Comparison of ENCODE assay signal across 18 mouse cellular contexts in the genomic region with DNA sequence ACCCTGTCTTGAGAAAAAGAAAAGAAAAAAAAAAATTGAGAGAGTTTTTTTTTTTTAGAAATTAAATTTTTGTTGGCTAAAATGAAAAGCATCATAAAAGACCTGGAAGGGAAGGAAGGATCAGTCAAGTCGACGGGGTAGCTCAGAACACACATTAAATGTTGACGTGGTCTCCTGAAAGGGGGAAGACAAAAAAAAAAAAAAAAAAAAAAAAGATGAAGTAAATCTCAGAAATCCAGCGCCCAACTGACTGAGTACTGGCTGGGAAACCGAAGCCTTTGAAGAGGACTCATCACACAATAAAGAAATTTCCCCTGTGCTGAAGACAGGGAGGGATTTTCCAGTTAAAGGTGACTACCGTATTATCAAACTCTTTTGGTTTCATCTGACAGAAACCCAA.
DNase-seq lines count a peak whose midpoint lies in the region; ATAC-seq and TF ChIP-seq lines count a peak whose summit lies in the region.
"Had no signal": no experiment of that assay in that cellular context is flagged by ENCODE, and none has a peak within 500 bp of the region (broad histone marks: within the 10 kb centered on the region; RNA-seq: fewer than 3 reads in every experiment).

No protein-coding gene starts in this region.

- no peak for ATAC-seq in erythroblast, adult 5-6 weeks (replicated peaks; ENCODE audit: low FRiP score, poor library complexity, severe bottlenecking)
- ATAC-seq: forebrain, embryonic 14.5 days; forebrain, embryonic 16.5 days had no signal

- peak; percentile 47 for DNase-seq in A20 (ENCODE audit: low read depth, low spot score)
- DNase-seq in CD4-positive helper T cell, adult 2 months (ENCODE audit: low read depth, low spot score) = peak; percentile 41
- peak; percentile 34 for DNase-seq in brain, embryonic 14.5 days (ENCODE audit: low read depth)
- peak; percentile 25 for DNase-seq in naive thymus-derived CD4-positive, alpha-beta T cell, adult 2 months (ENCODE audit: low read depth)
- no peak for DNase-seq in layer of hippocampus, postnatal 25 days (ENCODE audit: extremely low spot score in 1 of 2, low spot score in 1 of 2)
- DNase-seq in kidney, postnatal 14 days = no peak
- no peak for DNase-seq in left cerebral cortex, adult 9 months (ENCODE audit: low spot score in 2 of 2)
- DNase-seq: adrenal gland, adult 2 months; adrenal gland, postnatal 10 days; adrenal gland, postnatal 25 days; cerebellum, adult 11-12 months; cerebellum, adult 2 months; cerebellum, adult 9-10 months; cerebellum, postnatal 10 days; cerebellum, postnatal 25 days had no signal

- no peak for TF ChIP-seq POLR2A in brain, embryonic 14.5 days (IDR thresholded peaks at IDR 0.05; ENCODE audit: borderline replicate concordance, extremely low read depth, insufficient read depth, insufficient read length, poor library complexity, severe bottlenecking)

- TF ChIP-seq CTCF in brain, embryonic 14.5 days (IDR thresholded peaks at IDR 0.05; ENCODE audit: borderline replicate concordance, extremely low read depth, insufficient read depth, insufficient read length) = no peak

Comparison
In these comparisons a context has a peak if more than half of its experiments do, and no peak if none do; other contexts are left out.
1. DNase-seq: peak in A20 (single experiment), CD4-positive helper T cell, adult 2 months (single experiment), brain, embryonic 14.5 days (single experiment) and naive thymus-derived CD4-positive, alpha-beta T cell, adult 2 months (single experiment); none in layer of hippocampus, postnatal 25 days (0 of 2), kidney, postnatal 14 days (single experiment) and left cerebral cortex, adult 9 months (0 of 2).